Mouse (Mus musculus) lung, postnatal 36 days (tissue): ENCODE results near the gene Phf21a.

Experiments used
- DNase-seq: peaks from one replicate; pipeline ENCODE4 v3.0.0; 2022; ENCODE audit warnings: mixed read lengths

Gene Phf21a

DNA sequence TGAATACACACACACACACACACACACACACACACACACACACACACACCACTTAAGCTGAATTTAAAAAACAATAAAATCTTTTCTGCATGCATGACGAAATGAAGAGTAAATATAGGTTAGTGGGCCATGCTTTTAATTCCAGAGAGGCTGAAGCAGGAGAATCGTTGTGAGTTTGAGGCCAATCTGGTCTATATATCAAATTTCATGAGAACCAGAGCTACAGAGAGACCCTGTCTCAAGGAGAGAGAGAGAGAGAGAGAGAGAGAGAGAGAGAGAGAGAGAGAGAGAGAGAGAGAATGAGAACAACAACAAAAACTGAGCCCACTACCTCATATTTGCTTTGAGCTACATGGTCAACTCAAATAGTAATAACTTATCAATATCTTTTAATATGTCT is at the start of gene Phf21a:
TSS of gene Phf21a (plus strand) at position 301 of the 400 bp plus-strand sequence.
- DNase-seq: no peak

- no peak for DNase-seq
Measured at GRCm38 (mm10) chr2:92043285-92043684, 49.6 kb upstream of the Phf21a start.

DNA sequence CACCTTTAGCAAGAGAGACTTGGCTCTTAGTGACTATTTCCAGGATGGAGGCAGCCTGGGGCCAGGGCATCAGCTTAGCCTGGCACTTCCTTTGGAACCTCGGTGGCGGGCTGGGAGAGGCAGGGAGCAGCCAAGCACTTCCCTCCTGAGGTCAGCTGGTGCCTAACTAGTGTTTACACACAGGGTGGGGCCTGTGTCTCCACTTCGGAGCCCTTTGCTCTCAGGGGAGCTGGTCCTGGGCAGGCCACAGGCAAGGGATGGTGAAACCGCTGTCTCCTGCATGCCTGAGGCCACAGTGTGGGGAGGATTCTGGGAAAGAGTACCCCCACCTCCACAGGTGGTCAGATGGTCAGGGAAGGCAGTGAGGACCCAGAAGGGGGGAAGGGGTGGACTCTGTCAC is 45.3 kb upstream of the Phf21a start:
- DNase-seq: peak; percentile 38

- no peak for DNase-seq
Measured at GRCm38 (mm10) chr2:92048034-92048690, 44.8 kb upstream of the Phf21a start.

DNA sequence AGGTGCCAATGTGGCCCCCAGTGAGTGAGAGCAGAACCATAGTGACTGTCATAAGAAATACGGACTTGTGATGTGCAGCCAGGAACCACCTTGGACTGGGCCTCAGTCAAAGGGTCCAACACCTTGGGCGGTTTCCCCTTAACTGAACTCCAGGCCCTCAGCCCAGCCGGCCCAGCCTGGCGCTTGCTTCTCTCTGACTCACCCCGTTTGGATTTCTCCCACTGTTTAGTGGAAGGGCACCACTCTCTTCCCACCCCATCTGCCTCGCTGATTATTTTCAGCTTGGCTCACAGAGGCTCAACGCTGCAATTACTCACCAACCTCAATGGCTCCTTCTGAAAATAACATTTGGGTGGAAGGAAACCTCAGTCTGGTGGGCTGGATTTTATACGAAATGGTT is 40.7 kb upstream of the Phf21a start:
- DNase-seq: no peak

DNA sequence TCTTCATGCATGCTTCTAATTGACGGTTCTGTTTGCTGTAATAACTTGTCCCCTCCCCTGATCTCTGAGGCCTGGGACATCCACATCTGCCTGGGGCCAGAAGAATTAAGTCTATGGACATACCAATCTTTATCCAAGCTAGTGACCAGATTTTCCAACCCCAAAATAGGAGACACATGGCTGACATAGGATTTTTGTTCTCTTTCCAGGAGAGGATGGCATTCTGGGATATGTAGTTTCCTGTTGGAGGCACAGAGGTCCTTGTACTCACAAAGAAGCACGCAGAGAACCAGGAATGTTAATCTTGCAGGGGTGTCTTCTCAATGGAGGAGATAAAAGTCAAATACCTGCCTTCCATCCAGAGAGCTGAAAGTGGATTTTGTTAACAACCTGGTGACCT is 40.2 kb upstream of the Phf21a start:
- no peak for DNase-seq

DNA sequence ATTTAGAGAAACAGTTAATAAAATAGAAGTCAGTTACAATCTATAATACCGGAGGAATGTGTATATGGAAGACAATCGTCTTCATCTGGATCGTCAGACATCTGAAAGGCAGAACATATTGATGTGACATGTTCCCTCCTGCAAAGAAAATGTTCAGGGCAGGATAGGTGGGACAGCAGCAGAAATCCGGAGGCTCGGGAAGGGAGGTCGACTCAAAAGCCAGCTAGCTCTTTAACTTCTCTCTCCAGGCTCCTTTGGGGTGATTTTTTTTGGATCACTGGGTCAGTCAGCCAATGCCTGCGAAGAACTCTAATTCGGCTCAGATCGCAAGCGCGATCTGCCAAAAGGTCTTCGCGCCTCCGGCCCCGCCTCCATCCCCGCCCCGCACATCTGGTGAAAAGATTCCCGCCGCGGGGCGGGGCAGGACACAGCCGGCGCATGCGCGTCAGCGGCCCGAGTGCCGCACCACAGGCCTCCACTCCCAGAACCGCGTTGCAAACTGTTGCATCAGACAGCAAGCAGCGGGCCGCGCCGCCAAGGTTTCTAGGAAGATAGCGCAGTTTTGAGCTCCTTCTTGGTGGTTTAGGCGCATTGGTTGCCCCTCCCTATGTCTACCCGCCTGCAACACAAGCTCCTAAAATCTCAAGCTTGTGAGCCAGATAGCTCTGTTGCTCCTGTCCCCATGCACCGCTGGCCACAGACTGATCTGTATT is 37.7 kb upstream of the Phf21a start:
- peak; percentile 93 for DNase-seq

DNA sequence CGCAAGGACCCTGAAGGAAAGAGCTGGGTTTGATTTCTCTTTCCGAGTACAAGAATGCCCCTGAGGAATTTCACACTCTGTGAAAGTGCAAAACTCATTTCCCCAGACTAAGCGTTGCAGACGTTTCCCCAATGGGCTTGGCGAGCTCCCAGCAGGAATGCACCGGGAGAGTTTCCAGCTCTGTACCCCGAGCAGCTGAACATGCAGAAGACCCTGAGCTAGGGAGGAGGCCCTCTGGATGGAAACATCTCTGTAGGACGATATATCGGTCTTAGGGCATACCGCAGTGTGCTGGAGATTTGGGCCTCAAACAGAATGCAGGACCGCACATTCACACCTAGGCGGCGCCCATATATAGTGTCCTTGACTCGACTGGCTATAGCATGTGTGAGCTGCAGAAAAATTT is 37.1 kb upstream of the Phf21a start:
- peak; percentile 76 for DNase-seq

- DNase-seq: no peak
Measured at GRCm38 (mm10) chr2:92056760-92057159, 36.2 kb upstream of the Phf21a start.

DNA sequence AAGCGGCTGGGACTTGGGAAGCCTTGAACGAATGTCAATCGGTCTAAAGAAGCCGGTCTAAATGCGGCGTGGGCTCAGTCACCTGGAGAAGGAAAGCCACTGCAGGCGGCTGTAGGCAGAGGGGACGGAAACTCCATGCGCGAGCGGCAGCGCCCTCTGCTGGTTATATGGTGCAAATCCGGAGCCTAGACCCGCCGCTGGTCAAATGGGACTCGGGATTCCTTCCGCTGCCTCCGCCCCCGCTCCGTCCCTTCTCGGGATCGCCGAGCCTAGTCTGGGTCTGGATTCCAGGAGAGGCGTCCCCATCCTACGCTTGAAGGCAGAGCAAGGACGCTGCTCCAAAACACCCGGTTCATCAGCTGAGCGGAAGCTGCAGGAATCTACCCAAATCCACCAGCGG is 34.4 kb upstream of the Phf21a start:
- peak; percentile 92 for DNase-seq

DNA sequence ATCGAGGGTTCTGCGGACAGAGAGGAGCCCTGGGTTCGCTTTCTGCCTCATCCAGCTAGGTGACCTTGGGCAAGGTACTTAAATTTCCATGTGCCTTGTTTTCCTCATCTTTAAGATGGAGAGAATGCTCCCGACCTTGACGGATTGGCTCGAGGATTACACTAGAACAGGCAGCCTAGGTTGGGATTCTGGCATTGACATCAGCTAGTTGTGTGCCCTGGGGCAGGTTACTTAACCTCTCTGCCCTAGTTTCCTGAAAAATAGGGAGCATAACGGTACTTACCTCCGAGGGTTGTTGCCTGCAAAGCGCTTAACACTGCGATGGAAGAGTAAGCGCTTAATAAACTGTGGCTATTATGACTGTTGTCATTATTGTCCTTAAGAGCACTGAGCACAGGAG is 34.0 kb upstream of the Phf21a start:
- no peak for DNase-seq

GRCm38 (mm10) chr2:92059481-92060220 is 33.3 kb upstream of the Phf21a start:
- peak; percentile 54 for DNase-seq

DNA sequence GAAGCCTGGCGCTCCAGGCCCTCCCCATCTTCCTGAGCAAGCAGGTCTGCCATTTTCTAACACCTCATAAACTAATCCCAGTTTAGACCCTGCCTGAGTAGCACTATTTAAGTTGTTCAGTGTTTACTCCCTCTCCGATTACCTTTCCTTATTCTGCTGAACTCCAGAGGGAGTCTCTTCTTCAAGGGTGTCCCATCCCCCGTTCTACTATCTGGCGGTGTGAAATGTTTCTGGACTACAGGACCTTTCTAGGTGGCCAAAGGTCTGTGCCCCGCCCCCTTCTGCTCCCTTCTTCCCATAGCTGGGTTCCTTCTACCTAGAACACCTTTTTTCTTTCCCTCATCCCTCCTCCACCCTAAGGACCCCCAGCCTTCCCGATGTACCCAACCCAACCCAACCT is 32.6 kb upstream of the Phf21a start:
- no peak for DNase-seq

DNA sequence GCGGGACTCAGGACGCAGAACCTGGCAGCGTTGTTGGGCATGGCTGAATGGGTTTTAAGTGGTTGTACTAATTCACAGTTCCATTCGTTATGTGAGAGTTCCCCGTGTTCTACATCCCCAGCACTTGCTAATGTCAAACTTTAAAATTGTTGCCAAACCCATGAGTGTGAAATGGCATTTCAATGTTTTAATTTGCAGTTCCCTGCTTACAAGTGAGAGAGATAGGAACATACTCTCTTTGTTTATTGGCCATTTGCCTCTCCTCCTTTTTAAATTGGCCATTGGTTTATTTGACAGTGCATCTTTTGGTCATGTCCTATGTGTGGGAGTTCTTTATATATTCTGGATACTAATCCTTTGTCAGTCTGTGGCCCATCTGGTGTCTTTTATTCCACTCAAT is 31.6 kb upstream of the Phf21a start:
- DNase-seq: no peak

- DNase-seq: no peak
Measured at GRCm38 (mm10) chr2:92063106-92063505, 29.8 kb upstream of the Phf21a start.

DNA sequence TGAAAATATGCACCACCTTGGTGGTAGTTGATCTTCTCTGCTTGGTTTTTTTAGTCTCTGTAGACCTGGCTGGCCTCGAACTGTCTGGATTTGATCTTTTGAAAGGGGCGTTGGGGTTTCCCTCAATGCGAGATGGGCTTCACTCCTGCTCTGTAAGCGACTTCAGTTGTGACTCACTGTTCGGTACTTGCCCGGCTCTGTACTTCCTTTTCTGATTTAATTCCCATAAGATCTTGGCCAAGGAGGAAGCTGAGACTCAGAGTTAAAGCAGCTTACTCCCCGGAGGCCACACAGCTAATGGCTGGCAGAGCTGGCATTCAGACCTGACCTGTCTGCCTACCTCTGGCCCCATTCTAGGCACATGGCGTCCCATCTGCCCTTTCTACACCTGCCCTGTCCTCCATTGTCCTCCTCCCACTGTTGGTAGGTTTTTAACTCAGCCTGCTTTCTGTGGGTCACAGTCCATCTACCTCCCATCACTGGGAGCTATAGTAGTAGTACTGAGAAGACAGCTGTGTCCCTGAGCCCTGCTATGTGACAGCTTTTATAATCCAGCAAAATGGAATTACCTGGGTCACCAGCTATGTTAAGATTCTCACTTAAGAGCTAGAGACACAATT is 27.5 kb upstream of the Phf21a start:
- DNase-seq: no peak

DNA sequence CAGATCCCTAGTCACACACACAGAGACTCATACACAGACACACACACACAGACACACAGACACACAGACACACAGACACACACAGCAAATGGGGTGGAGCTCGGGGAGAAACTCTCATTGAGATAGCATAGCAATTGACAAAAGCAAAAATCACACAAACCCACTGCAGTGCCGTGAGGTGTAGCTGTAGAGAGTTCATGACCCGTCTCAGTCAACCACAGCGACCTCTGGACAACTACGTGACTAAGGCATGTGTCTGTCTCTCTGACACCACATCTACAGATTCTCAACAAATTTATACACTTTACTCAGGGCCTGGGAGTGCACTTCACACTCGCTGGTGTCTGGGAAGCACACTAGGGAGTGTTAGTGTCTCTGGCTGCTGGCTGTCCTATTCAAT is 27.0 kb upstream of the Phf21a start:
- DNase-seq: no peak

DNA sequence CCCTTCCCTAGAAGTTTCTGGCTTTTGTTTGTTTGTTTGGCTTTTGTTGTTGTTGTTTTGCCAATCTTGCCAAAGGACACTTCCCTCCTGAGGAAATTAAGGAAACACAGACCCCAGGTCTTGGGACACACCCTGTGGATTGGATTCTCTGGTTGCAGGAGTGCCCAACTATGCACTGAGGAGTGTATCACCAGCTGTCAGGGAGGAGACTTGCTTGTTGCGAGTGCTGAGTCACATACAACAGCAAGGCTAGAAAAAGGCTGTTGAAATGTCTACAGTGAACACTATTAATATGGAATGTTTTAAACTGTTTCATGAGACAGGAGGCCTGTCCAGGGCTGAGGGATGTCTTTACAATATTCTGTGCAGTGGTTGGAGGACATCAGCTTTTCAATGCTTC is 26.0 kb upstream of the Phf21a start:
- DNase-seq: no peak

DNA sequence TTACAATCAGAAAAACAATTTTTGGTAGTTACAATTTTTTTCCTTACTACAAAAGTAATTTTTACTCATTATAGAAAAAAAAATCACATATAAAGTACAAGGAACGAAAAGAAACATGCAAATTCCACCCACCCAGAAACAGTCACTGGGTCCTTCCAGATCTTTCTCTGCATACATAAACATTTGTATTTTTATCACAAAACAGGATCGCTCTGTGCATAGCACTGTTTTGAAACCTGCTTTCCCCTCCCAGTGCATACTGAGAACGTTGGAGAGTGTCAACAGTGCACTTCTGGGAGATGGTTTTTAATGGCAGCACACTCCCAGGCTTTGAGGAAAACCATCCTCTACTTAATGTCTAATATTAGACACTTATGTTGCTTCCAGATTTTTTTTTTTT is 25.3 kb upstream of the Phf21a start:
- DNase-seq: no peak

- no peak for DNase-seq
Measured at GRCm38 (mm10) chr2:92069630-92070029, 23.3 kb upstream of the Phf21a start.

GRCm38 (mm10) chr2:92071143-92071542 is 21.8 kb upstream of the Phf21a start:
- no peak for DNase-seq

GRCm38 (mm10) chr2:92076086-92076692 is 16.7 kb upstream of the Phf21a start:
- DNase-seq: no peak

DNA sequence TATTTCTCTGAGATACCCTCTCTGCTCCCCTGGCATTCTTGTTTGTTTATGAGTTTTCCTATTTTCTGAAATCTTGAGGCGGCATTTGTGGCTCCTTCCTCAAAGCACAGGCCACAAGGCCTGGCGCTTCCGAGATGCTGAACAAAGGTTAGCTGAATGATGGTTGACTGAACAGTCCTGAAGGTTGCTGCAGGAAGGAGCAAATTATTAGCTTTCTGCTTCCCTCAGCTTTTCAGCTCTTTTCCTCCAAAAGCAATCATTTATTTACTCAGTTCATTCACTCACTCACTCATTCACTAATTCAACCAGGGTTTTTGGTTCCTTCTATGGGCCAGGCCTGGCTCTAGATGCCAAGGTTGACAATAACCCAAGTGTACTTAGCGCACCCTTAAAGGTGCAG is 10.7 kb upstream of the Phf21a start:
- no peak for DNase-seq
